Mouse (Mus musculus) heart, adult 2 months (tissue): ENCODE measurements at regions not wholly inside any gene's neighbourhood (a gene's known extent, or its start where the extent isn't known, plus 50 kb on each side); places are given as distances from the start of the nearest gene placed in this dataset.

Source experiments
- DNase-seq, 2 experiments: peaks; one replicate each; pipeline ENCODE4 v3.0.0; 2021
- H3K27ac ChIP-seq: fragments of 200-600 bp; 2 replicates; pipeline ENCODE4 v1.8.1; 2022
- H3K27me3 ChIP-seq: fragments of 200-500 bp; 2 replicates; pipeline ENCODE4 v1.6.1; 2012; ENCODE audit warnings: mild to moderate bottlenecking, low read length, inconsistent platforms, mixed read lengths; ENCODE audit not compliant: control insufficient read depth, insufficient read depth
- H3K36me3 ChIP-seq: fragments of 200-500 bp; 2 replicates; pipeline ENCODE4 v1.6.1; 2012; ENCODE audit warnings: low read length, inconsistent platforms; ENCODE audit not compliant: control insufficient read depth, insufficient read depth
- H3K4me1 ChIP-seq: fragments of 200-500 bp; 2 replicates; pipeline ENCODE4 v1.6.1; 2011; ENCODE audit warnings: low read length; ENCODE audit not compliant: control insufficient read depth, insufficient read depth
- H3K4me3 ChIP-seq: fragments of 200-600 bp; 2 replicates; pipeline ENCODE4 v1.8.1; 2022
- H3K79me2 ChIP-seq: fragments of 200-500 bp; replicated peaks from 2 replicates; pipeline ENCODE4 v1.6.1; 2012; ENCODE audit warnings: mild to moderate bottlenecking, inconsistent platforms, low read length, moderate library complexity, mixed read lengths; ENCODE audit not compliant: control insufficient read depth, insufficient read depth
- H3K9ac ChIP-seq: fragments of 200-500 bp; 2 replicates; pipeline ENCODE4 v1.6.1; 2012; ENCODE audit warnings: low read depth, mild to moderate bottlenecking, control low read depth, inconsistent platforms, low read length, mixed read lengths
- CTCF ChIP-seq: fragments of 200-600 bp; IDR thresholded peaks from 2 replicates; pipeline ENCODE4 v1.8.1; 2022; ENCODE audit warnings: antibody characterized with exemption, mild to moderate bottlenecking, moderate library complexity
- EP300 ChIP-seq: fragments of 200-500 bp; IDR thresholded peaks from 2 replicates; pipeline ENCODE4 v1.6.1; 2011; ENCODE audit warnings: low read depth, low read length, control low read depth; ENCODE audit not compliant: insufficient read depth
- POLR2A ChIP-seq: fragments of 200-500 bp; IDR thresholded peaks from 2 replicates; pipeline ENCODE4 v1.6.1; 2011; ENCODE audit warnings: mild to moderate bottlenecking, low read depth, low read length, control low read depth; ENCODE audit not compliant: insufficient read depth
- WGBS: fragments of 180-500 bp; shearing (Covaris S2); methylation state at CpG from one replicate; pipeline ENCODE4 v1.1.7; 2018; 5-methylcytosine and 5-hydroxymethylcytosine counted together
- intact Hi-C: fragments of 180-260 bp; cut with DNase I; formaldehyde crosslinking; loops from one replicate; pipeline ENCODE4 v1.15.1; 2025

GRCm38 (mm10) chr12:31185177-31185932, 55.2 kb upstream of the Gm6993 start:
- no peak for DNase-seq
- 66% methylated on average over 9 of the region's 9 CpGs for WGBS
- peaks cover 2% of the 10 kb centered on the region; the same call in 1 of the 2 replicates for H3K36me3 ChIP-seq
- H3K4me3 ChIP-seq = no peak overlapping the region
- intact Hi-C loops = no loop called here
- H3K9ac ChIP-seq = no peak overlapping the region
- TF ChIP-seq EP300 (no peak), CTCF (no peak), POLR2A (no peak)
- peaks cover 6% of the 10 kb centered on the region for H3K4me1 ChIP-seq
- H3K27ac ChIP-seq = peak overlapping the region; percentile 44; the same call in 1 of the 2 replicates
- no peaks in the 10 kb centered on the region for H3K27me3 ChIP-seq
- H3K79me2 ChIP-seq = no peaks in the 10 kb centered on the region

GRCm38 (mm10) chr12:31185933-31186845, 54.4 kb upstream of the Gm6993 start:
- Histone ChIP-seq H3K27ac (no peak overlapping the region), H3K27me3 (no peaks in the 10 kb centered on the region), H3K36me3 (peaks cover 4% of the 10 kb centered on the region; the same call in 1 of the 2 replicates), H3K79me2 (no peaks in the 10 kb centered on the region), H3K9ac (no peak overlapping the region), H3K4me3 (no peak overlapping the region), H3K4me1 (peaks cover 10% of the 10 kb centered on the region)
- intact Hi-C loops = no loop called here
- WGBS = 57% methylated on average over 8 of the region's 8 CpGs
- DNase-seq = no peak
- TF ChIP-seq EP300 (no peak), CTCF (no peak), POLR2A (no peak)

DNA sequence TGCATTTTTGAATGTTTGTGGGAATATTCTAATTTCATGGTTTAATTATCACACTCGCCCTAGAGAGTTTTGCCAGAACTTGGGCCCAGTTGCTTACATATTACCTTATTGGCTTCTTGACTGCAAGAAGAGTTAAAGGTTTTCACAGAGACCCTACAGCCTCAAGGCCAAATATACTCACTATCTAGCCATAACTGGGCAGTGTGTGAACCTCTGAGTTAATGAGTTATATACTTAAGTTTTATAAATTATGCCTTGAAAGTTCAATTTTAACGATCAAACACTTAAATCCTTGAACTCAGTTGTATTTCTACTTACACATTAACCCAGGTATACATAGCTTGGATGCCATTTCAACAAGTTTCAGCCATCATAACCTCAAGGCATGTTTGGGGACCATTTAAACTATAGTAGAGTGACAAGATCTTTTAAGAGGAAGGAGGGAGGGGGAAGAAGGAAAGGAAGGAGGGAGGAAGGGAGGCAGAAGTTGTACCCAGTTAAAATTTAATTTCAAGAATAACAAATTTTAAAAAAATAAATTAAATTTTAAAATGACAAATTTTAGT, 52.5 kb upstream of the Gm6993 start:
- Histone ChIP-seq H3K9ac (no peak overlapping the region), H3K4me3 (no peak overlapping the region), H3K4me1 (peaks cover 11% of the 10 kb centered on the region), H3K36me3 (peaks cover 4% of the 10 kb centered on the region; the same call in 1 of the 2 replicates), H3K27ac (no peak overlapping the region), H3K79me2 (no peaks in the 10 kb centered on the region), H3K27me3 (no peaks in the 10 kb centered on the region)
- TF ChIP-seq EP300 = no peak
- no peak for TF ChIP-seq CTCF
- no peak for TF ChIP-seq POLR2A
- intact Hi-C loops = no loop called here
- DNase-seq = no peak
- WGBS = 92% methylated on average over 2 of the region's 2 CpGs

- Histone ChIP-seq H3K9ac (no peak overlapping the region), H3K27me3 (no peaks in the 10 kb centered on the region), H3K27ac (no peak overlapping the region), H3K4me3 (no peak overlapping the region), H3K4me1 (peaks cover 9% of the 10 kb centered on the region), H3K36me3 (peaks cover 2% of the 10 kb centered on the region; the same call in 1 of the 2 replicates), H3K79me2 (no peaks in the 10 kb centered on the region)
- no peak for DNase-seq
- intact Hi-C loops = loop anchor here (2.0 kb wide), 1 partner anchor 77 kb away; no protein-coding TSS in a partner anchor
- WGBS = 92% methylated on average over 4 of the region's 4 CpGs
- TF ChIP-seq CTCF (no peak), POLR2A (no peak), EP300 (no peak)
Observed at GRCm38 (mm10) chr12:31190265-31190664, 50.3 kb upstream of the Gm6993 start.
